Mouse (Mus musculus) adrenal gland, postnatal 14 days (tissue): ENCODE measurements around the gene Gm33543. TPM values are rescaled to one million over a fixed set of nuclear protein-coding genes. Genes with fewer than 3 reads are reported as not detected.

Source experiments
- DNase-seq: peaks from one replicate; pipeline ENCODE4 v3.0.0; 2021; ENCODE audit warnings: mixed read lengths
- total RNA-seq: library from RNA; stranded (reverse); gene quantifications from 2 replicates; pipeline ENCODE4 v1.2.3, GENCODE M21; 2021

Gm33543 gene
- total RNA-seq, 1 experiment from 2014 or later = 0.93 TPM

DNA sequence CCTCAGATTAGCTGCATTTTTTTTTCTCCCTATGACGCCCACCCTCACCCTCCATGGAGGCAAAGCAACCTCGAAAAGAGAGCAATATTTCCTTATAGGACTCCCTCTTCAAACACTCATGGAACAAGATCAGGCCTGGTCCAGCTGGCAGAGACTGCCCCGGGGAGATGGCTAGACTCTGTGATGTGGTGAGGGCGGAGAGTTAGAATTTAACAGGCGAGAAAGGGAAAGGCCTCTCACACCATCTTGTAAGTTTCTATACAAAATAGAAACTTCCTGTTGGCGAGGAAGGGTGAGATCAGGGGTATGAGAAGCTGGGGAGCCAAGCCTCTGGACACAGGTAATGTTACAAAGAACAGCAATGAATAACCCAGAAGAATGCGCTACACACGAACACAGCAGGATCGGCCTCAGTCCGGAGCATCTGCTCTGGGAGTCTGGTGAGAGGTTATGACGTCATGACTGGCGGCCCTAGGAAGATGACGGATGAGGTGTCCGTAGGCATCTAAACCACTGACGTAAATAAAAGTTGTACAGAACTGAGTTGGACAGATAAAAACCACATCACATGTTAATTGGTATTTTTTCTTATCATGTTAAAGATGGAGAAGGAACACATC, 64.9 kb downstream of the Gm33543 start:
- DNase-seq = no peak

DNA sequence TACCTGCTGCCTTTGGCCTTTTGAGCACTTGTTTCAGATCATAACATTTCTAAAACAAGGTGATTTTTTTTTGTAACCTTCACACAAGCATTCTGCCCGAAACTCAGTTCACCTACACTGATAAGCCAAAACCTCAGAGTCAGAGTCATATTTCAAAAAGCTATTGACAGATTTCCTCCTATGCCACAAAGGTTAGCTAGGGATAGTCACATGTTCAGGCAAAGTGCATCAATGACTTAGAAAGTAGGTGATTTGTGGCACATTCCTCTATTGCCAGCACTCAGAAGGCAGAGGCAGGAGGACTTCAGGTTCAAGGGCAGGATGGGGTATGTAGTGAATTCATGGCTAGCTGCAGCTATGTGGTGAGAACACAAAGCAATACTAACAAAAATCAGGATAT, 65.7 kb downstream of the Gm33543 start:
- no peak for DNase-seq

- DNase-seq = no peak
Observed at GRCm38 (mm10) chr10:95774856-95775255, 67.9 kb downstream of the Gm33543 start.

GRCm38 (mm10) chr10:95774001-95774628, 68.6 kb downstream of the Gm33543 start:
- peak; percentile 16 for DNase-seq

Other genes starting within 250 kb of the Gm33543 start
- not detected in 2 replicates for gene Anapc15-ps, start 169.5 kb downstream of the Gm33543 start, total RNA-seq
- gene Eea1, start 97.7 kb upstream of the Gm33543 start, total RNA-seq = 31.7 and 33.1 TPM in 2 replicates